Mouse (Mus musculus): Measurements from ENCODE around the gene Rffl. TPM values are rescaled to one million over a fixed set of nuclear protein-coding genes. Genes with fewer than 3 reads are reported as not detected.

Gene Rffl
- 9.7 and 10.2 TPM in 2 replicates for polyA plus RNA-seq (2014; fragmentation: Nextera tagmentation; extraction: Ambion mirVana)

GRCm38 (mm10) chr11:82871031-82871446 lies at the start of gene Rffl:
Gene Rffl, minus strand, starts transcription at chr11:82871210.
- H3K9me3 ChIP-seq (ENCODE audit: control insufficient read depth, low read length): no peaks in the 10 kb centered on the region
- H3K4me2 ChIP-seq (ENCODE audit: low read depth, low read length): peak within 1 kb of the TSS; percentile 83
- H3K27me3 ChIP-seq (replicated peaks; ENCODE audit: control insufficient read depth, insufficient read depth, low read length): no peaks in the 10 kb centered on the region
- DNase-seq (ENCODE audit: low spot score): peak; percentile 96
- ATAC-seq (ENCODE audit: low read depth): peak; percentile 98
- H3K4me1 ChIP-seq (ENCODE audit: control insufficient read depth, insufficient read depth, low read length): no peaks in the 10 kb centered on the region
- H3K27ac ChIP-seq (replicated peaks; ENCODE audit: low read depth, low read length): peak within 1 kb of the TSS; percentile 52; the same call in 1 of the 2 replicates
- peak within 1 kb of the TSS; percentile 81 for H3K4me3 ChIP-seq (ENCODE audit: low read depth, low read length)
- H3K36me3 ChIP-seq (ENCODE audit: control insufficient read depth, insufficient read depth, low read length): no peaks in the 10 kb centered on the region
- peak within 1 kb of the TSS; percentile 74 for H3K9ac ChIP-seq (ENCODE audit: low read depth, low read length)
- 0% methylated on average over 13 of the region's 43 CpGs for WGBS

GRCm38 (mm10) chr11:82920768-82921167 lies 49.8 kb upstream of the Rffl start:
- Histone ChIP-seq H3K27me3 (replicated peaks; ENCODE audit: control insufficient read depth, insufficient read depth, low read length) (peaks cover 2% of the 10 kb centered on the region; the same call in 1 of the 2 replicates), H3K9ac (ENCODE audit: low read depth, low read length) (no peak overlapping the region), H3K27ac (replicated peaks; ENCODE audit: low read depth, low read length) (no peak overlapping the region), H3K4me3 (ENCODE audit: low read depth, low read length) (no peak overlapping the region), H3K9me3 (ENCODE audit: control insufficient read depth, low read length) (no peaks in the 10 kb centered on the region), H3K4me2 (ENCODE audit: low read depth, low read length) (no peak overlapping the region), H3K4me1 (ENCODE audit: control insufficient read depth, insufficient read depth, low read length) (no peaks in the 10 kb centered on the region), H3K36me3 (ENCODE audit: control insufficient read depth, insufficient read depth, low read length) (no peaks in the 10 kb centered on the region)
- DNase-seq (ENCODE audit: low spot score) (no peak), ATAC-seq (ENCODE audit: low read depth) (no peak)
- 46% methylated on average over 9 of the region's 10 CpGs for WGBS

GRCm38 (mm10) chr11:82914711-82915352 lies 43.8 kb upstream of the Rffl start:
- WGBS: 8% methylated on average over 16 of the region's 16 CpGs

DNA sequence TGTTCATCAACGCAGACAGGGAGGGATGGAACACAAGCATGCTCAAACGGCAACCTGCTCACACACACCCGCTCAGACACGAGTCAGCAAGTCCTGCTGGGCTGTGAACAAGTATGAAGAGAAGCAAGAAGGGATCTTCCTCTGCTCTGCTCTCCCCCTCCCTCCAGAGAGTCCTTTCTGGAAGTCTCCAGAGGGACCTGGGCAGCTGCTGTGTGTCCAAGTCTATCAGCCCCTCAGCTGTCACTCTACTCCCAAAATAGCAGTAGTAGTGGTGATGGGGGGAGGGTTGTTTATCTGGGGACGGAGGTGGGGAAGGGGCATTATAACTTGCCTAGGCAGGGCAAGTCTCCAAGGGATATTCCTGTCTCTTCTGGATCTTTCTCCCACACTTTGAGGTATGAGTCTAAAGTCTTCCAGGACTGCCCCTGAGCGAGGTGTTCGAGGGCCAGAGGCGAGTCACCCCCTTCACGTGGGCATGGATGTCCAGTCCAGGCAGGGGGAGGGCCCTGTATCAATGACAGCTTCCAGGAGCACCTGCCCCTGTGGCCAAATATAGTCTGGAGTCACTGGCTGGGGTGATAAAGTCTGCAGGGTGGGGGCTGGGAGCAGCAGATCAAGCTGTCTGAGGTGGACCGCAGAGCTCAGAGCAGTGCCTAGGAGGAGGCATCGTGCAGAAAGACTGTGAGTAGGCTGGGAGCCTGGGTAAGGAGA lies 39.8 kb upstream of the Rffl start:
- H3K4me3 ChIP-seq (ENCODE audit: low read depth, low read length): no peak overlapping the region
- peak; percentile 33 for DNase-seq (ENCODE audit: low spot score)
- H3K4me1 ChIP-seq (ENCODE audit: control insufficient read depth, insufficient read depth, low read length): 0 out of 2 replicates have a peak, but pooled peaks cover 5% of the 10 kb centered on the region
- H3K36me3 ChIP-seq (ENCODE audit: control insufficient read depth, insufficient read depth, low read length): peaks cover 10% of the 10 kb centered on the region; the same call in 1 of the 2 replicates
- H3K9ac ChIP-seq (ENCODE audit: low read depth, low read length): no peak overlapping the region
- WGBS: 79% methylated on average over 11 of the region's 11 CpGs
- peak; percentile 46; the same call in 1 of the 2 replicates for ATAC-seq (ENCODE audit: low read depth)
- H3K27me3 ChIP-seq (replicated peaks; ENCODE audit: control insufficient read depth, insufficient read depth, low read length): no peaks in the 10 kb centered on the region
- H3K9me3 ChIP-seq (ENCODE audit: control insufficient read depth, low read length): no peaks in the 10 kb centered on the region
- no peak overlapping the region for H3K27ac ChIP-seq (replicated peaks; ENCODE audit: low read depth, low read length)
- H3K4me2 ChIP-seq (ENCODE audit: low read depth, low read length): no peak overlapping the region

More at GRCm38 (mm10) chr11:82914711-82915352, 43.8 kb upstream of the Rffl start:
- Histone ChIP-seq H3K36me3 (ENCODE audit: control insufficient read depth, insufficient read depth, low read length) (no peaks in the 10 kb centered on the region), H3K27me3 (replicated peaks; ENCODE audit: control insufficient read depth, insufficient read depth, low read length) (no peaks in the 10 kb centered on the region), H3K9ac (ENCODE audit: low read depth, low read length) (no peak overlapping the region), H3K4me2 (ENCODE audit: low read depth, low read length) (peak overlapping the region; percentile 34), H3K4me3 (ENCODE audit: low read depth, low read length) (no peak overlapping the region), H3K27ac (replicated peaks; ENCODE audit: low read depth, low read length) (no peak overlapping the region), H3K9me3 (ENCODE audit: control insufficient read depth, low read length) (no peaks in the 10 kb centered on the region), H3K4me1 (ENCODE audit: control insufficient read depth, insufficient read depth, low read length) (no peaks in the 10 kb centered on the region)
- peak; percentile 58; the same call in 1 of the 2 replicates for ATAC-seq (ENCODE audit: low read depth)
- peak; percentile 63 for DNase-seq (ENCODE audit: low spot score)

GRCm38 (mm10) chr11:82910250-82910649 lies 39.2 kb upstream of the Rffl start, which contains the start of gene Unc45b:
Gene Unc45b, plus strand, starts transcription at chr11:82910550.
- DNase-seq (ENCODE audit: low spot score) (no peak), ATAC-seq (ENCODE audit: low read depth) (no peak)
- Histone ChIP-seq H3K4me3 (ENCODE audit: low read depth, low read length) (no peak within 1 kb of the TSS), H3K27me3 (replicated peaks; ENCODE audit: control insufficient read depth, insufficient read depth, low read length) (no peaks in the 10 kb centered on the region), H3K9me3 (ENCODE audit: control insufficient read depth, low read length) (no peaks in the 10 kb centered on the region), H3K9ac (ENCODE audit: low read depth, low read length) (no peak within 1 kb of the TSS), H3K27ac (replicated peaks; ENCODE audit: low read depth, low read length) (no peak within 1 kb of the TSS), H3K36me3 (ENCODE audit: control insufficient read depth, insufficient read depth, low read length) (peaks cover 16% of the 10 kb centered on the region; the same call in 1 of the 2 replicates), H3K4me1 (ENCODE audit: control insufficient read depth, insufficient read depth, low read length) (0 out of 2 replicates have a peak, but pooled peaks cover 5% of the 10 kb centered on the region), H3K4me2 (ENCODE audit: low read depth, low read length) (no peak within 1 kb of the TSS)
- 81% methylated on average over 4 of the region's 4 CpGs for WGBS

- H3K4me3 ChIP-seq (ENCODE audit: low read depth, low read length): peak overlapping the region; percentile 85
- no peak for DNase-seq (ENCODE audit: low spot score)
- WGBS: 71% methylated on average over 6 of the region's 10 CpGs
- H3K9me3 ChIP-seq (ENCODE audit: control insufficient read depth, low read length): no peaks in the 10 kb centered on the region
- 0 out of 2 replicates have a peak, but pooled peaks cover 5% of the 10 kb centered on the region for H3K4me1 ChIP-seq (ENCODE audit: control insufficient read depth, insufficient read depth, low read length)
- no peak overlapping the region for H3K27ac ChIP-seq (replicated peaks; ENCODE audit: low read depth, low read length)
- H3K36me3 ChIP-seq (ENCODE audit: control insufficient read depth, insufficient read depth, low read length): peaks cover 32% of the 10 kb centered on the region
- H3K9ac ChIP-seq (ENCODE audit: low read depth, low read length): peak overlapping the region; percentile 86
- H3K27me3 ChIP-seq (replicated peaks; ENCODE audit: control insufficient read depth, insufficient read depth, low read length): no peaks in the 10 kb centered on the region
- H3K4me2 ChIP-seq (ENCODE audit: low read depth, low read length): peak overlapping the region; percentile 80
- ATAC-seq (ENCODE audit: low read depth): no peak
Measured at GRCm38 (mm10) chr11:82908608-82908989, 37.6 kb upstream of the Rffl start.

DNA sequence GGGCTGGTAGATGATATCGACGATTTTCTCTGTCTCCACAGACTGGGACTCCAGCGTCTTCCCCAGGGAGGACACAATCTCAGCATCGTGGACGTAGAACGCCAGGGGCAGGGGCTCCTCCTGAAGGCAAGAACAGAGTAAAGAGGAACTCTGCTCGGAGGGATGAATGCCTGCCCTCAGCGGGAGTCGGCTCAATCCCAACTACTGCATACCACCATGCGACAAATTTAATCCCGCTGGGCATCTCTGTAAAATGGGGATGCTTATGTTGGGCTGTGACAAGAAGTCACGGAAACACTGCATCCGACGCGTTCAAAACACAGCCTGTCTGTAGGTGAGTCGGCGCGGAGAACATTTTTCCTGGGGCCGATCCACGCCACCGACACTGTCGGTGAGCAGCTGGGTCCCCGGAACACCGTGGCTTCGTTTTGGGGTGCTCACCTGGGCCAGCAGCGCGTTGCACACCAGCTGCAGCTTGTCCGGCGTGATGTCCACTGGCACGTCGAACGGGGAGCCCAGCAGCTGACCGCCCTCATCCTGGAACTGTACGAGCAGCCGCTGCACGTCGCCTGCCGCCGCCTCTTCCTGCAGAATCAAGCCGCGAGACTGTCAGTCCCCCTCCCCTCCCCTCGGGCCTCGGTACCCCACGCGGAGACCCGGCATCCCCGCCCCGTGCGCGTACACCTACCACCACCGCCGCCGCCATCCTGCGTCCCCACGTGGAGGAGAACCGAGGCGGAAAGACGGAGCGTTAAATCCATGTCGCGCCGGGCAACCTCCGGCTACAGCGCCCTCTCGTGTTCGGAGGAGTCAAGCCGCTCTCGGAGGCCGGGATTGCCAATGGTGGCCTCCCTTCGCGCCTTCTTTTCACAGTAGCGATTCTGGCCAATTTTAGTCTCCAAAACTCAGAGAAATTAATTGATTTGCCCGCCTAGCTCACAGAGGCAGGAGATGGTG lies 36.9 kb upstream of the Rffl start, which contains the start of gene Nle1:
Gene Nle1, minus strand, starts transcription at position 761 of the 957 bp plus-strand sequence.
- peak within 1 kb of the TSS; percentile 86 for H3K9ac ChIP-seq (ENCODE audit: low read depth, low read length)
- no peaks in the 10 kb centered on the region for H3K9me3 ChIP-seq (ENCODE audit: control insufficient read depth, low read length)
- 0 out of 2 replicates have a peak, but pooled peaks cover 5% of the 10 kb centered on the region for H3K4me1 ChIP-seq (ENCODE audit: control insufficient read depth, insufficient read depth, low read length)
- no peak within 1 kb of the TSS for H3K27ac ChIP-seq (replicated peaks; ENCODE audit: low read depth, low read length)
- peaks cover 39% of the 10 kb centered on the region for H3K36me3 ChIP-seq (ENCODE audit: control insufficient read depth, insufficient read depth, low read length)
- DNase-seq (ENCODE audit: low spot score): peak; percentile 93
- peak; percentile 81 for ATAC-seq (ENCODE audit: low read depth)
- H3K27me3 ChIP-seq (replicated peaks; ENCODE audit: control insufficient read depth, insufficient read depth, low read length): no peaks in the 10 kb centered on the region
- H3K4me2 ChIP-seq (ENCODE audit: low read depth, low read length): peak within 1 kb of the TSS; percentile 80
- peak within 1 kb of the TSS; percentile 85 for H3K4me3 ChIP-seq (ENCODE audit: low read depth, low read length)
- under 1% methylated on average over 58 of the region's 73 CpGs for WGBS

GRCm38 (mm10) chr11:82905816-82906215 lies 34.8 kb upstream of the Rffl start:
- no peak overlapping the region for H3K4me3 ChIP-seq (ENCODE audit: low read depth, low read length)
- WGBS: 90% methylated on average over 5 of the region's 5 CpGs
- ATAC-seq (ENCODE audit: low read depth): no peak
- no peak for DNase-seq (ENCODE audit: low spot score)
- 0 out of 2 replicates have a peak, but pooled peaks cover 5% of the 10 kb centered on the region for H3K4me1 ChIP-seq (ENCODE audit: control insufficient read depth, insufficient read depth, low read length)
- H3K9me3 ChIP-seq (ENCODE audit: control insufficient read depth, low read length): no peaks in the 10 kb centered on the region
- H3K4me2 ChIP-seq (ENCODE audit: low read depth, low read length): no peak overlapping the region
- H3K27me3 ChIP-seq (replicated peaks; ENCODE audit: control insufficient read depth, insufficient read depth, low read length): no peaks in the 10 kb centered on the region
- H3K27ac ChIP-seq (replicated peaks; ENCODE audit: low read depth, low read length): no peak overlapping the region
- no peak overlapping the region for H3K9ac ChIP-seq (ENCODE audit: low read depth, low read length)
- peaks cover 60% of the 10 kb centered on the region for H3K36me3 ChIP-seq (ENCODE audit: control insufficient read depth, insufficient read depth, low read length)

Measured in embryonic facial prominence, embryonic 14.5 days (tissue).